Mouse (Mus musculus) heart, embryonic 11.5 days (tissue): ENCODE measurements around the gene Epn1. TPM values are rescaled to one million over a fixed set of nuclear protein-coding genes. Genes with fewer than 3 reads are reported as not detected.

Experiments
- ATAC-seq: fragments of 200-750 bp; cut with Nextera tagmentation; replicated peaks from 2 replicates; pipeline ENCODE4 v1.8.0; 2017; ENCODE audit warnings: moderate library complexity; ENCODE audit not compliant: insufficient number of reproducible peaks, low FRiP score, low TSS enrichment
- H3K27ac ChIP-seq: fragments of 300-500 bp; sonication (generic); 2 replicates; pipeline ENCODE4 v1.5.1; 2014; ENCODE audit warnings: mild to moderate bottlenecking, low read depth, low read length
- H3K27me3 ChIP-seq: fragments of 300-500 bp; sonication (generic); 2 replicates; pipeline ENCODE4 v1.6.1; 2014; ENCODE audit warnings: mild to moderate bottlenecking, low read length, mixed read lengths; ENCODE audit not compliant: control insufficient read depth, insufficient read depth
- H3K36me3 ChIP-seq: fragments of 300-500 bp; sonication (generic); 2 replicates; pipeline ENCODE4 v1.6.1; 2014; ENCODE audit warnings: mild to moderate bottlenecking, low read length, moderate library complexity, mixed read lengths; ENCODE audit not compliant: control insufficient read depth, insufficient read depth
- H3K4me1 ChIP-seq: fragments of 300-500 bp; sonication (generic); 2 replicates; pipeline ENCODE4 v1.6.1; 2014; ENCODE audit warnings: low read length; ENCODE audit not compliant: control insufficient read depth, insufficient read depth
- H3K4me2 ChIP-seq: fragments of 300-500 bp; sonication (generic); 2 replicates; pipeline ENCODE4 v1.6.1; 2014; ENCODE audit warnings: mild to moderate bottlenecking, moderate library complexity
- H3K4me3 ChIP-seq: fragments of 300-500 bp; sonication (generic); 2 replicates; pipeline ENCODE4 v1.5.1; 2014; ENCODE audit warnings: low read depth, low read length
- H3K9ac ChIP-seq: fragments of 300-500 bp; sonication (generic); 2 replicates; pipeline ENCODE4 v1.6.1; 2014; ENCODE audit warnings: mild to moderate bottlenecking, low read depth, low read length, moderate library complexity
- H3K9me3 ChIP-seq: fragments of 300-500 bp; sonication (generic); replicated peaks from 2 replicates; pipeline ENCODE4 v1.6.1; 2016; ENCODE audit warnings: low read length; ENCODE audit not compliant: control insufficient read depth
- WGBS: fragments of 180-500 bp; shearing (Covaris S2); extraction: QIAGEN DNeasy Blood & Tissue Kit; methylation state at CpG from one replicate; pipeline ENCODE4 v1.1.7; 2014; ENCODE audit not compliant: insufficient replicate concordance; 5-methylcytosine and 5-hydroxymethylcytosine counted together
- polyA plus RNA-seq: library from polyadenylated mRNA; unstranded; fragments of >200 nt; fragmentation: Nextera tagmentation; extraction: Ambion mirVana; gene quantifications from 2 replicates; pipeline ENCODE4 v1.2.1, GENCODE M21; 2014

Gene Epn1
- polyA plus RNA-seq, 1 experiment from 2014 or later: 47.0 TPM

- no peak overlapping the region for H3K27ac ChIP-seq
- H3K4me2 ChIP-seq: peak overlapping the region; percentile 79
- peaks cover 68% of the 10 kb centered on the region for H3K27me3 ChIP-seq
- no peak overlapping the region for H3K9ac ChIP-seq
- ATAC-seq: no peak
- H3K4me3 ChIP-seq: peak overlapping the region; percentile 80
- H3K36me3 ChIP-seq: no peaks in the 10 kb centered on the region
- H3K9me3 ChIP-seq: no peaks in the 10 kb centered on the region
- H3K4me1 ChIP-seq: peaks cover 22% of the 10 kb centered on the region
- 9% methylated on average over 32 of the region's 32 CpGs for WGBS
These were observed 26.4 kb upstream of the Epn1 start for GRCm38 (mm10) chr7:5053456-5054179.

GRCm38 (mm10) chr7:5056651-5057263 is 23.3 kb upstream of the Epn1 start:
- Histone ChIP-seq H3K9ac (peak overlapping the region; percentile 66), H3K4me2 (peak overlapping the region; percentile 63), H3K36me3 (no peaks in the 10 kb centered on the region), H3K4me3 (peak overlapping the region; percentile 45), H3K9me3 (no peaks in the 10 kb centered on the region), H3K4me1 (peaks cover 28% of the 10 kb centered on the region), H3K27ac (no peak overlapping the region), H3K27me3 (peaks cover 69% of the 10 kb centered on the region)
- 3% methylated on average over 50 of the region's 55 CpGs for WGBS
- ATAC-seq: no peak

- peak overlapping the region; percentile 45; the same call in 1 of the 2 replicates for H3K4me3 ChIP-seq
These were observed 22.7 kb upstream of the Epn1 start for GRCm38 (mm10) chr7:5057381-5057780.

GRCm38 (mm10) chr7:5057804-5058203 is 22.2 kb upstream of the Epn1 start:
- Histone ChIP-seq H3K4me1 (peaks cover 23% of the 10 kb centered on the region), H3K4me2 (no peak overlapping the region), H3K9me3 (no peaks in the 10 kb centered on the region), H3K36me3 (no peaks in the 10 kb centered on the region), H3K9ac (no peak overlapping the region), H3K27me3 (peaks cover 61% of the 10 kb centered on the region), H3K4me3 (no peak overlapping the region), H3K27ac (no peak overlapping the region)
- ATAC-seq: no peak
- WGBS: 38% methylated on average over 11 of the region's 11 CpGs

More at GRCm38 (mm10) chr7:5057381-5057780, 22.7 kb upstream of the Epn1 start:
- Histone ChIP-seq H3K4me2 (peak overlapping the region; percentile 63), H3K9ac (no peak overlapping the region), H3K27me3 (peaks cover 65% of the 10 kb centered on the region), H3K9me3 (no peaks in the 10 kb centered on the region), H3K4me1 (peaks cover 27% of the 10 kb centered on the region), H3K36me3 (no peaks in the 10 kb centered on the region), H3K27ac (no peak overlapping the region)
- ATAC-seq: no peak
- 41% methylated on average over 8 of the region's 8 CpGs for WGBS

- no peak for ATAC-seq
- Histone ChIP-seq H3K4me2 (no peak overlapping the region), H3K4me1 (peaks cover 20% of the 10 kb centered on the region), H3K9me3 (no peaks in the 10 kb centered on the region), H3K36me3 (no peaks in the 10 kb centered on the region), H3K4me3 (no peak overlapping the region), H3K9ac (no peak overlapping the region), H3K27me3 (peaks cover 52% of the 10 kb centered on the region), H3K27ac (no peak overlapping the region)
- 81% methylated on average over 1 of the region's 1 CpGs for WGBS
These were observed 21.4 kb upstream of the Epn1 start for GRCm38 (mm10) chr7:5058631-5059030.

GRCm38 (mm10) chr7:5059421-5059820 is 20.6 kb upstream of the Epn1 start:
- no peak overlapping the region for H3K27ac ChIP-seq
- 90% methylated on average over 12 of the region's 12 CpGs for WGBS
- no peak overlapping the region; the same call in 1 of the 2 replicates for H3K4me2 ChIP-seq
- peaks cover 16% of the 10 kb centered on the region; the same call in 1 of the 2 replicates for H3K4me1 ChIP-seq
- no peaks in the 10 kb centered on the region for H3K36me3 ChIP-seq
- H3K9me3 ChIP-seq: no peaks in the 10 kb centered on the region
- no peak for ATAC-seq
- peaks cover 45% of the 10 kb centered on the region for H3K27me3 ChIP-seq
- no peak overlapping the region for H3K4me3 ChIP-seq
- H3K9ac ChIP-seq: no peak overlapping the region; the same call in 1 of the 2 replicates

- Histone ChIP-seq H3K27me3 (peaks cover 36% of the 10 kb centered on the region), H3K4me2 (peak overlapping the region; percentile 87), H3K9ac (peak overlapping the region; percentile 95), H3K4me1 (peaks cover 16% of the 10 kb centered on the region; the same call in 1 of the 2 replicates), H3K9me3 (no peaks in the 10 kb centered on the region), H3K36me3 (no peaks in the 10 kb centered on the region), H3K27ac (peak overlapping the region; percentile 99), H3K4me3 (peak overlapping the region; percentile 78)
- WGBS: 4% methylated on average over 27 of the region's 27 CpGs
- no peak for ATAC-seq
These were observed 19.8 kb upstream of the Epn1 start for GRCm38 (mm10) chr7:5060239-5060731.

- WGBS: under 1% methylated on average over 60 of the region's 60 CpGs
- peak overlapping the region; percentile 95 for H3K9ac ChIP-seq
- peak overlapping the region; percentile 78 for H3K4me3 ChIP-seq
- peak overlapping the region; percentile 87 for H3K4me2 ChIP-seq
- peak overlapping the region; percentile 99 for H3K27ac ChIP-seq
- peaks cover 21% of the 10 kb centered on the region; the same call in 1 of the 2 replicates for H3K4me1 ChIP-seq
- H3K36me3 ChIP-seq: no peaks in the 10 kb centered on the region
- peak; percentile 86 for ATAC-seq
- no peaks in the 10 kb centered on the region for H3K9me3 ChIP-seq
- peaks cover 27% of the 10 kb centered on the region for H3K27me3 ChIP-seq
These were observed 18.9 kb upstream of the Epn1 start for GRCm38 (mm10) chr7:5060944-5061773.
